Mouse (Mus musculus): ENCODE measurements around the gene Plbd2.

Plbd2 gene

GRCm38 (mm10) chr5:120473361-120473760 is 30.1 kb downstream of the Plbd2 start:
- no peak for DNase-seq (ENCODE audit: low spot score)

- DNase-seq (ENCODE audit: low spot score), result peak; percentile 4
Observed at GRCm38 (mm10) chr5:120472770-120473169, 30.7 kb downstream of the Plbd2 start, which contains the start of gene Sdsl. Gene Sdsl, minus strand, starts transcription at chr5:120472810.

GRCm38 (mm10) chr5:120471538-120471937 is 31.9 kb downstream of the Plbd2 start:
- peak; percentile 4 for DNase-seq (ENCODE audit: low spot score)

- DNase-seq (ENCODE audit: low spot score), result no peak
Observed at GRCm38 (mm10) chr5:120468830-120469229, 34.6 kb downstream of the Plbd2 start.

GRCm38 (mm10) chr5:120468336-120468735 is 35.1 kb downstream of the Plbd2 start:
- DNase-seq (ENCODE audit: low spot score), result no peak

GRCm38 (mm10) chr5:120467026-120467425 is 36.4 kb downstream of the Plbd2 start:
- DNase-seq (ENCODE audit: low spot score), result peak; percentile 58

GRCm38 (mm10) chr5:120465860-120466259 is 37.6 kb downstream of the Plbd2 start:
- DNase-seq (ENCODE audit: low spot score), result peak; percentile 82

GRCm38 (mm10) chr5:120465062-120465461 is 38.4 kb downstream of the Plbd2 start:
- peak; percentile 60 for DNase-seq (ENCODE audit: low spot score)

- peak; percentile 31 for DNase-seq (ENCODE audit: low spot score)
Observed at GRCm38 (mm10) chr5:120464321-120464720, 39.1 kb downstream of the Plbd2 start.

- no peak for DNase-seq (ENCODE audit: low spot score)
Observed at GRCm38 (mm10) chr5:120461902-120462301, 41.5 kb downstream of the Plbd2 start.

GRCm38 (mm10) chr5:120459133-120459532 is 44.3 kb downstream of the Plbd2 start:
- no peak for DNase-seq (ENCODE audit: low spot score)

GRCm38 (mm10) chr5:120457628-120458027 is 45.8 kb downstream of the Plbd2 start:
- peak; percentile 68 for DNase-seq (ENCODE audit: low spot score)

- no peak for DNase-seq (ENCODE audit: low spot score)
Observed at GRCm38 (mm10) chr5:120456841-120457554, 46.4 kb downstream of the Plbd2 start.

- no peak for DNase-seq (ENCODE audit: low spot score)
Observed at GRCm38 (mm10) chr5:120456253-120456652, 47.2 kb downstream of the Plbd2 start.

GRCm38 (mm10) chr5:120454756-120455337 is 48.6 kb downstream of the Plbd2 start:
- no peak for DNase-seq (ENCODE audit: low spot score)

- no peak for DNase-seq (ENCODE audit: low spot score)
Observed at GRCm38 (mm10) chr5:120447305-120447704, 56.1 kb downstream of the Plbd2 start.

- peak; percentile 87 for DNase-seq (ENCODE audit: low spot score)
Observed at GRCm38 (mm10) chr5:120440733-120441132, 62.7 kb downstream of the Plbd2 start.

GRCm38 (mm10) chr5:120439887-120440670 is 63.3 kb downstream of the Plbd2 start:
- DNase-seq (ENCODE audit: low spot score), result no peak

- DNase-seq (ENCODE audit: low spot score), result no peak
Observed at GRCm38 (mm10) chr5:120438991-120439710, 64.3 kb downstream of the Plbd2 start.

GRCm38 (mm10) chr5:120438469-120438868 is 65.0 kb downstream of the Plbd2 start:
- DNase-seq (ENCODE audit: low spot score), result no peak

GRCm38 (mm10) chr5:120437986-120438385 is 65.4 kb downstream of the Plbd2 start:
- DNase-seq (ENCODE audit: low spot score), result no peak

- no peak for DNase-seq (ENCODE audit: low spot score)
Observed at GRCm38 (mm10) chr5:120437539-120437938, 65.9 kb downstream of the Plbd2 start.

All from testis, postnatal 14 days (tissue).